Mouse (Mus musculus): ENCODE measurements around the gene Ndrg2. TPM values are rescaled to one million over a fixed set of nuclear protein-coding genes. Genes with fewer than 3 reads are reported as not detected.
"Not testable (repeated sequence)": the region's sequence is repeated elsewhere in the genome, so short reads cannot be mapped to it uniquely, and the experiment has no call there.

Ndrg2 gene
- total RNA-seq, 2 experiments from 2014 or later, result 0.77 to 6.4 TPM

DNA sequence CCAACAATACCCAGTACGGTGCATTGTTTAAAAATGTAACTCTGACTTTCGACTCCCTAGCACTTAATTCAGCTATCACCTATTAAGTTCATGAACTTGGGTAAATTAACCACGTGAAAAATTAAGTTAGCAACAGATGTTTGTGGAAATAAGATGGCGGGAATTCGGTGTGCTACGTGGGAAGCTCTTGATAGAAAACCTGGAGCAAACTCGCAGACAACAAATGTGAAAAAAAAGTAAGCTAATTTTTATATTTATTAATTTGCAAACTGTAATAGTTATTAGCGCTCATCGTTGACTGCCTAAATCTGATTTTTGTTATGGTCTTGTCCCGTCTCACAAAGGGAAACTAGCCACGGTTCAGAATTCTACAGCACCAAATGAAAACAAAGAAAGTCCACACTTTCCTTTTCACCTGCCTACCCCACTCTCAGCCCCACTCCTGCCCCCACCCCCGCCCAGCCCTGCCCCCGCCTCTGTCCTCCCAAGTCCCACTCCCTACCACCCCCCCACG, 29.9 kb downstream of the Ndrg2 start:
- ATAC-seq (replicated peaks; ENCODE audit: low FRiP score, poor library complexity, severe bottlenecking), result no peak

DNA sequence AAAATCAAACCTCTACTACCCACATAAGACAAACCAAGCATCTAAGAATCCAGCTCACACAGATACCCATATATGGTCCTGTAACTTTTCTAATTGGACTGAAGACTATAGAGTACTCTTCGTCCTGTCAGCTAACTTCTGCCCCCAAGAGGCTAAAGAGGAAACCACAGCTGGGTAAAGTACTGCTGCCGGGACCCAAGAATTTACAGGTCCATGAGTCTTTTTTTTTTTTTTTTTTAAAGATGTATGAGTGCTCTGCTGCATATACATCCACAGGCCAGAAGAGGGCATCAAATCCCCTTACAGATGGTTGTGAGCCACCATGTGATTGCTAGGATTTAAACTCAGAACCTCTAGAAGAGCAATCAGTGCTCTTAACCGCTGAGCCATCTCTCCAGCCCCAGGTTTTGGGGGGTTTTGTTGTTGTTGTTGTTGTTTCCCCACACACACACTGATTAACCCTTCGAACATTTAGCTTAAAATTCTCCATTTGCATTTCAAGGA, 30.4 kb downstream of the Ndrg2 start:
- no peak; the same call in 1 of the 2 replicates for ATAC-seq (replicated peaks; ENCODE audit: low FRiP score, poor library complexity, severe bottlenecking)

DNA sequence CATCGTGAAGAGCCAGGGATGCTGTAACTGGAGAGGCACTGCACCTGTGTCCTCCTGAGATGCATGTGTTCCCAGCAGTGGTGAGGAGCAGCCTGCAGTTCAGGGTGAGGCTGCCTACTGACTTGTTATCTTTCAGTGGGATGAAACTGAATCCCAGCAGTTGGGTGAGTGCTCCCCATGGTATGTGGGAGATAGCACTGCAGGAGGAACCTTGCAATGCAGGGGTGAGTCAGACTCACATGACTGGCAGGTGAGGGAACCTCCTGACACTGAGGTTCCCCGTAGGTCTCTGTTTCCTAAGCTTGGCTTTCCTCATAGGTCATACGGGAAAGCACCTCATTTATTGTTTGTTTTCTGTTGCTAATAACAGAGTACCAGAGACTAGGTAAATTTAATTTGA, 36.4 kb downstream of the Ndrg2 start:
- no peak for ATAC-seq (replicated peaks; ENCODE audit: low FRiP score, poor library complexity, severe bottlenecking)

DNA sequence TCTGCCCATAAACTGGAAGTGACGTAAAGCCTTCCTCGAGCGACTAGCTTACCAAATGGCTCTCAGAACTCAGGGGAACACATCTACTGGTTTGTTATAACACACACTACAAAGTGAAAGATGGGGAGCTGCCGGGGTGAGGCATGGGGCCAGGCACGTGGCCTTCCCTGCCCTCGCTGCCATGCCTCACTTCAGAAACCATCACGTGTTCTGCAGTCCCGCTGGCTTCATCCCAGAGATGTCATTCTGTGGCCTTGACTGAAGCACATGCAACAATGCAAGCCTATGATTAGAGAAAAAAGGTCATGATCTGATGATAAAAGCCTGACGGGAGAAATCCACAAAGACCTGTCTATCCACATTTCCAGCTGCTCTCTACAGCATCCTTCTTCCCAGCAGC, 42.2 kb downstream of the Ndrg2 start:
- no peak for ATAC-seq (replicated peaks; ENCODE audit: low FRiP score, poor library complexity, severe bottlenecking)

DNA sequence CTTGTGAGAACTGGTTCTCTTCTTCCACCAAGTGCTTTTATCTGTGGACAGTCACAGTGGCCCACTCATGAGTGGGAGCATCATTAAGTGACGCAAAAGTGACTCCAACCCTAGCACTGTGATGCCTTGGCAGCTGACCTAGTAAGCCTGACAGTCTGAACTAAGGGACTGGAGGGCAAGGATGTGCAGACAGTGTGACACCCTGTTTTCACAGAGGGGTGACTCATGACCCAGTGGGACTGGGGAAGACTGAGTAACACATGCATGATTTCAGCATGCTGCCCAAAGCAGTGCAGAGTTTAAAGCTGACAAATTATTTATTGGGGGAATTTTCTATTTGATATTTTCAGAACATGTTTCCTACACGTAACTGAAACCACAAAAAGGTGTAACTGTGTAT, 43.2 kb downstream of the Ndrg2 start:
- ATAC-seq (replicated peaks; ENCODE audit: low FRiP score, poor library complexity, severe bottlenecking), result no peak

DNA sequence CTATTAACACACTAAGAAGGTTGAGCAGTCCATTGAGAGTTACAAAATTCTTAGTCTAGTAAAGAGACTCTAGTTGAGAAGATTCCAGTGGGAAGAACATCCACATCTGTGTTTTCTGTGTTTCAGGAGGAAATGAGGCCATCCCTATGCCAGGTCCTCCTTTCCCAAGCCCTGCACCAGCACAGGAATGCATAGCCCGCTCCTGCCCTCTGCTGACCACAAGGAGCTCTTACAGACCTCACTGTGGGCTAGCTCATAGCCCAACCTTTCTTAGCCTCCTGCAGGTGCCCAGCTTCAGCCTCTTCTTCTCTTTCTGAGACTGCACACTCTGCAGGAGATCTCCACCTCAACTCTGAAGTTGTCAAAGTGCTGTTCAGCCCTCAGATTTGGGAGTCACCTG, 50.4 kb downstream of the Ndrg2 start:
- not testable (repeated sequence) for ATAC-seq (replicated peaks; ENCODE audit: low FRiP score, poor library complexity, severe bottlenecking)

DNA sequence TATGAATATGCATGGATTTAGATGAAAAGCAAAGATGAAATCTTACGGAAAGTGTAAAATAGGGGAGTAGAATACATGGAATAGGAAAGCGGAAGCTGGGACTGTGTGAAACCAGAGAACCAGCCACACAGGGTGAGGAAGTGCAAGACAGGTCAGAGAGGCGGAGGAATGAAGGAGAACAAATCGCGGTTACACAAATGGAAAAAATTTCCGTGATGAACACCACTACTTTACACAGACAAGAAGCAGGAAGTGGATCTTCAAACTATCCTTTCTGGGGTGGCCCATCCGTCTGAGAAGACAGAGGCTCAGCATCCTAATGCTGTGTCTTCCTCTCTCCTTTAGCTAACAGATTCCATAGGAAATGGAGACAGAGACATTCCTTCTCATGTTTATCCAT, 58.7 kb downstream of the Ndrg2 start:
- not testable (repeated sequence) for ATAC-seq (replicated peaks; ENCODE audit: low FRiP score, poor library complexity, severe bottlenecking)

Other genes with a start within 250 kb of the Ndrg2 start
- not detected in 2 replicates for gene Gm17079, start 218.7 kb downstream of the Ndrg2 start, total RNA-seq (2015; ENCODE audit: low replicate concordance)
- 0.68 TPM in 1 of 2 replicates, not detected in the other for gene Gm17079, start 218.7 kb downstream of the Ndrg2 start, total RNA-seq (2017; ENCODE audit: low replicate concordance)
- gene Gm5800, start 197.0 kb downstream of the Ndrg2 start, total RNA-seq (2015; ENCODE audit: low replicate concordance), result not detected in 2 replicates
- not detected in 2 replicates for gene Gm5800, start 197.0 kb downstream of the Ndrg2 start, total RNA-seq (2017; ENCODE audit: low replicate concordance)
- gene Ang4, start 140.6 kb downstream of the Ndrg2 start, total RNA-seq (2015; ENCODE audit: low replicate concordance), result not detected in 2 replicates
- not detected in 2 replicates for gene Ang4, start 140.6 kb downstream of the Ndrg2 start, total RNA-seq (2017; ENCODE audit: low replicate concordance)
- gene AY358078, start 114.1 kb downstream of the Ndrg2 start, total RNA-seq (2015; ENCODE audit: low replicate concordance), result not detected in 2 replicates
- gene AY358078, start 114.1 kb downstream of the Ndrg2 start, total RNA-seq (2017; ENCODE audit: low replicate concordance), result not detected in 2 replicates
- gene Ear6, start 60.5 kb downstream of the Ndrg2 start, total RNA-seq (2015; ENCODE audit: low replicate concordance), result 35.1 and 35.2 TPM in 2 replicates
- 59.2 and 65.9 TPM in 2 replicates for gene Ear6, start 60.5 kb downstream of the Ndrg2 start, total RNA-seq (2017; ENCODE audit: low replicate concordance)
- 3.1 TPM in 1 of 2 replicates, not detected in the other for gene Mettl17, start 29.3 kb downstream of the Ndrg2 start, total RNA-seq (2015; ENCODE audit: low replicate concordance)
- 2.5 and 4.2 TPM in 2 replicates for gene Mettl17, start 29.3 kb downstream of the Ndrg2 start, total RNA-seq (2017; ENCODE audit: low replicate concordance)
- not detected in 2 replicates for gene Slc39a2, start 21.3 kb downstream of the Ndrg2 start, total RNA-seq (2015; ENCODE audit: low replicate concordance)
- gene Slc39a2, start 21.3 kb downstream of the Ndrg2 start, total RNA-seq (2017; ENCODE audit: low replicate concordance), result not detected in 2 replicates
- gene Tppp2, start 4.3 kb upstream of the Ndrg2 start, total RNA-seq (2015; ENCODE audit: low replicate concordance), result not detected in 2 replicates
- gene Tppp2, start 4.3 kb upstream of the Ndrg2 start, total RNA-seq (2017; ENCODE audit: low replicate concordance), result not detected in 2 replicates
- gene Rnase13, start 8.6 kb upstream of the Ndrg2 start, total RNA-seq (2015; ENCODE audit: low replicate concordance), result not detected in 2 replicates
- gene Rnase13, start 8.6 kb upstream of the Ndrg2 start, total RNA-seq (2017; ENCODE audit: low replicate concordance), result not detected in 2 replicates
- 4.8 TPM in 1 of 2 replicates, not detected in the other for gene Arhgef40, start 70.6 kb upstream of the Ndrg2 start, total RNA-seq (2015; ENCODE audit: low replicate concordance)
- 2.3 and 14.1 TPM in 2 replicates for gene Arhgef40, start 70.6 kb upstream of the Ndrg2 start, total RNA-seq (2017; ENCODE audit: low replicate concordance)
- gene Tmem253, start 101.5 kb upstream of the Ndrg2 start, total RNA-seq (2015; ENCODE audit: low replicate concordance), result not detected in 2 replicates
- not detected in 2 replicates for gene Tmem253, start 101.5 kb upstream of the Ndrg2 start, total RNA-seq (2017; ENCODE audit: low replicate concordance)
- 0.58 and 1.9 TPM in 2 replicates for gene Zfp219, start 106.6 kb upstream of the Ndrg2 start, total RNA-seq (2015; ENCODE audit: low replicate concordance)
- 3.1 and 3.8 TPM in 2 replicates for gene Zfp219, start 106.6 kb upstream of the Ndrg2 start, total RNA-seq (2017; ENCODE audit: low replicate concordance)
- not detected in 2 replicates for gene Olfr221, start 128.3 kb upstream of the Ndrg2 start, total RNA-seq (2015; ENCODE audit: low replicate concordance)
- 0.56 TPM in 1 of 2 replicates, not detected in the other for gene Olfr221, start 128.3 kb upstream of the Ndrg2 start, total RNA-seq (2017; ENCODE audit: low replicate concordance)
- gene Hnrnpc, start 189.9 kb upstream of the Ndrg2 start, total RNA-seq (2015; ENCODE audit: low replicate concordance), result 143 and 152 TPM in 2 replicates
- 197 and 275 TPM in 2 replicates for gene Hnrnpc, start 189.9 kb upstream of the Ndrg2 start, total RNA-seq (2017; ENCODE audit: low replicate concordance)
- 1.3 TPM in 1 of 2 replicates, not detected in the other for gene Rpgrip1, start 196.5 kb upstream of the Ndrg2 start, total RNA-seq (2015; ENCODE audit: low replicate concordance)
- gene Rpgrip1, start 196.5 kb upstream of the Ndrg2 start, total RNA-seq (2017; ENCODE audit: low replicate concordance), result 3.2 and 4.6 TPM in 2 replicates

Measured in erythroblast, adult 5-6 weeks (primary cell).